Mouse (Mus musculus) liver, embryonic 14.5 days (tissue): ENCODE measurements around the gene Tmem231. TPM values are rescaled to one million over a fixed set of nuclear protein-coding genes. Genes with fewer than 3 reads are reported as not detected.
A peak's percentile ranks its signal among the peaks of the same experiment; 100 is the strongest.

Experiments used
- ATAC-seq: fragments of 200-750 bp; cut with Nextera tagmentation; 2 replicates; pipeline ENCODE4 v1.8.0; 2017; ENCODE audit warnings: moderate number of reproducible peaks, mild to moderate bottlenecking, moderate library complexity; ENCODE audit not compliant: insufficient read depth
- DNase-seq, 3 experiments: peaks; one replicate each; pipeline ENCODE4 v3.0.0-alpha.2; 2012 to 2013; ENCODE audit warnings: low read depth in 3 of 3, low spot score in 3 of 3
- H3K27ac ChIP-seq: fragments of 300-500 bp; sonication (generic); 2 replicates; pipeline ENCODE4 v1.5.1; 2014; ENCODE audit warnings: moderate library complexity, mild to moderate bottlenecking, control low read depth, inconsistent platforms
- H3K27me3 ChIP-seq: fragments of 300-500 bp; sonication (generic); 2 replicates; pipeline ENCODE4 v1.6.1; 2014; ENCODE audit warnings: mild to moderate bottlenecking, low read length, moderate library complexity; ENCODE audit not compliant: control insufficient read depth, insufficient read depth
- H3K36me3 ChIP-seq: fragments of 300-500 bp; sonication (generic); replicated peaks from 2 replicates; pipeline ENCODE4 v1.6.1; 2014; ENCODE audit warnings: low read depth; ENCODE audit not compliant: control insufficient read depth, insufficient read depth
- H3K4me1 ChIP-seq, 2 experiments: fragments of 200-500 bp in 1 of 2; fragments of 300-500 bp in 1 of 2; sonication (generic) in 1 of 2; replicated peaks; 2 replicates each; pipeline ENCODE4 v1.6.1; 2012 to 2014; ENCODE audit warnings: antibody characterized with exemption in 1 of 2, inconsistent platforms in 1 of 2, low read length in 1 of 2; ENCODE audit not compliant: control insufficient read depth in 2 of 2, insufficient read depth in 2 of 2
- H3K4me2 ChIP-seq: fragments of 300-500 bp; sonication (generic); 2 replicates; pipeline ENCODE4 v1.6.1; 2014; ENCODE audit warnings: low read depth, mild to moderate bottlenecking, control low read depth, moderate library complexity
- H3K4me3 ChIP-seq, 2 experiments: fragments of 200-500 bp in 1 of 2; fragments of 300-500 bp in 1 of 2; sonication (generic) in 1 of 2; 2 replicates each; pipeline ENCODE4 v1.5.1; 2012 to 2014; ENCODE audit warnings: low read depth in 2 of 2, low read length in 2 of 2, mild to moderate bottlenecking in 2 of 2, control low read depth in 1 of 2, inconsistent platforms in 1 of 2, moderate library complexity in 1 of 2; ENCODE audit not compliant: insufficient read depth in 1 of 2
- H3K9ac ChIP-seq: fragments of 300-500 bp; sonication (generic); replicated peaks from 2 replicates; pipeline ENCODE4 v1.6.1; 2014; ENCODE audit warnings: mild to moderate bottlenecking, control low read depth, moderate library complexity
- H3K9me3 ChIP-seq: fragments of 300-500 bp; sonication (generic); 2 replicates; pipeline ENCODE4 v1.6.1; 2016; ENCODE audit warnings: low read length, mixed read lengths; ENCODE audit not compliant: control insufficient read depth
- CTCF ChIP-seq: IDR thresholded peaks from 2 replicates; pipeline ENCODE4 v1.5.1; 2016; ENCODE audit warnings: antibody characterized with exemption, low read depth, control low read depth
- EP300 ChIP-seq: IDR thresholded peaks from 2 replicates; pipeline ENCODE4 v1.6.1; 2016; ENCODE audit warnings: antibody characterized with exemption, low read depth
- WGBS: fragments of 180-500 bp; shearing (Covaris S2); extraction: QIAGEN DNeasy Blood & Tissue Kit; methylation state at CpG from one replicate; pipeline ENCODE4 v1.1.7; 2014; ENCODE audit not compliant: insufficient replicate concordance; 5-methylcytosine and 5-hydroxymethylcytosine counted together
- polyA plus RNA-seq, 2 experiments: library from polyadenylated mRNA; depleted of rRNA in 1 of 2; stranded (reverse) in 1 of 2; unstranded in 1 of 2; fragments of >200 nt; fragmentation: Nextera tagmentation in 1 of 2; extraction: Ambion mirVana in 1 of 2; gene quantifications; 2 replicates each; pipeline versions ENCODE4 v1.2.1 to v1.2.3; 2012 to 2014

Tmem231 gene
- polyA plus RNA-seq (2012; rRNA removed) (1.4 and 1.7 TPM in 2 replicates), polyA plus RNA-seq (2014; fragmentation: Nextera tagmentation; extraction: Ambion mirVana) (2.0 and 2.4 TPM in 2 replicates)

GRCm38 (mm10) chr8:111933348-111934076 is at the start of gene Tmem231:
Tmem231 (minus strand) TSS chr8:111933881.
- Histone ChIP-seq H3K4me2 (peak within 1 kb of the TSS; percentile 70), H3K27me3 (no peaks in the 10 kb centered on the region), H3K27ac (peak within 1 kb of the TSS; percentile 73), H3K9ac (peak within 1 kb of the TSS; percentile 70), H3K4me1 (peaks cover 44 to 46% of the 10 kb centered on the region in 2 experiments), H3K9me3 (no peaks in the 10 kb centered on the region), H3K4me3 (peak within 1 kb of the TSS; percentile 69 to 78), H3K36me3 (no peaks in the 10 kb centered on the region; the same call in 1 of the 2 replicates)
- peak; percentile 89 for ATAC-seq
- peak; percentile 87 to 89 (median 89) for DNase-seq
- TF ChIP-seq EP300: no peak
- peak; percentile 27 for TF ChIP-seq CTCF
- 2% methylated on average over 53 of the region's 53 CpGs for WGBS

- no peak overlapping the region for H3K4me2 ChIP-seq
- ATAC-seq: no peak
- 67% methylated on average over 7 of the region's 7 CpGs for WGBS
- H3K27ac ChIP-seq: no peak overlapping the region
- no peaks in the 10 kb centered on the region for H3K27me3 ChIP-seq
- no peaks in the 10 kb centered on the region for H3K9me3 ChIP-seq
- H3K9ac ChIP-seq: no peak overlapping the region
- no peaks in the 10 kb centered on the region; the same call in none of the 2 replicates for H3K36me3 ChIP-seq
- no peaks in the 10 kb centered on the region for H3K4me1 ChIP-seq
- no peak for DNase-seq
- TF ChIP-seq EP300 (no peak), CTCF (peak; percentile 62)
- no peak overlapping the region for H3K4me3 ChIP-seq
Measured at GRCm38 (mm10) chr8:111982116-111982515, 48.4 kb upstream of the Tmem231 start.

GRCm38 (mm10) chr8:111978147-111978546 is 44.5 kb upstream of the Tmem231 start:
- Histone ChIP-seq H3K36me3 (peaks cover 3% of the 10 kb centered on the region), H3K4me1 (peaks cover 0 to 8% of the 10 kb centered on the region in 2 experiments; a peak in 2 of 4 replicates), H3K9ac (no peak overlapping the region), H3K27me3 (no peaks in the 10 kb centered on the region), H3K4me3 (no peak overlapping the region), H3K9me3 (no peaks in the 10 kb centered on the region), H3K4me2 (no peak overlapping the region), H3K27ac (no peak overlapping the region)
- TF ChIP-seq EP300 (no peak), CTCF (no peak)
- WGBS: 72% methylated on average over 10 of the region's 10 CpGs
- DNase-seq (no peak), ATAC-seq (peak; percentile 22; the same call in 1 of the 2 replicates)

GRCm38 (mm10) chr8:111976326-111976725 is 42.6 kb upstream of the Tmem231 start:
- no peak overlapping the region for H3K4me3 ChIP-seq
- DNase-seq (no peak), ATAC-seq (no peak)
- H3K9me3 ChIP-seq: no peaks in the 10 kb centered on the region
- H3K9ac ChIP-seq: no peak overlapping the region
- WGBS: 68% methylated on average over 2 of the region's 2 CpGs
- TF ChIP-seq EP300 (no peak), CTCF (no peak)
- H3K4me2 ChIP-seq: no peak overlapping the region
- H3K27me3 ChIP-seq: no peaks in the 10 kb centered on the region
- H3K36me3 ChIP-seq: peaks cover 3% of the 10 kb centered on the region
- H3K27ac ChIP-seq: no peak overlapping the region
- peaks cover 0 to 8% of the 10 kb centered on the region in 2 experiments; a peak in 2 of 4 replicates for H3K4me1 ChIP-seq

DNA sequence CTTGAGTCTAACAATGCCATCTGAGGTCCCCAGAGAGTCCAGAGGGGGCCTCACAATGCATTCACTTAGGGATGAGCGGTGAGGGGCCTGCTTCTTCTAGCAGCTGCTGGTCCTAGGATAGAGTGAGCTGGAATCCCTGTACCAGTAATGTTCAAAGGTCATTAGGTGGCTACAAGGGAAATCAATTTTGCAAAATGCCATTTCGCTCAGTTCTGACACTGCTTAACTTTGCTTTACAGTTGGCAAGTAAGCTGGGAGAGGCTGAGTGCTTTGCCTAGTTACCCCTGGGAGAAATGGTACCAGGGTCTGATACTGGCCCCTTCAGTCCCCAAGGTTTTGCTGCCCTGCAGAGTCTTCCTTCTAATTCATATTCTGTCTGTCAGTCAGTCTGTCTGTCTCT is 42.0 kb upstream of the Tmem231 start:
- WGBS: 83% methylated on average over 2 of the region's 2 CpGs
- no peak for DNase-seq
- Histone ChIP-seq H3K4me1 (peaks cover 0 to 8% of the 10 kb centered on the region in 2 experiments; a peak in 2 of 4 replicates), H3K36me3 (peaks cover 3% of the 10 kb centered on the region), H3K9ac (no peak overlapping the region), H3K9me3 (no peaks in the 10 kb centered on the region), H3K27ac (no peak overlapping the region), H3K4me3 (no peak overlapping the region), H3K27me3 (no peaks in the 10 kb centered on the region), H3K4me2 (no peak overlapping the region)
- no peak for ATAC-seq
- TF ChIP-seq CTCF (no peak), EP300 (no peak)
